Mouse (Mus musculus) kidney, adult 2 months (tissue): Measurements from ENCODE around the gene Psmg4.

Experiments
- CTCF ChIP-seq: fragments of 200-500 bp; conservative IDR thresholded peaks from 2 replicates; pipeline ENCODE4 v1.5.1; 2011; ENCODE audit warnings: low read depth, mild to moderate bottlenecking, control low read depth, low read length, moderate library complexity, mixed read lengths; ENCODE audit not compliant: insufficient read depth, insufficient read length
- POLR2A ChIP-seq: fragments of 200-500 bp; IDR thresholded peaks from one replicate; pipeline ENCODE4 v1.6.1; 2011; ENCODE audit warnings: low read depth, low read length, control low read depth

DNA sequence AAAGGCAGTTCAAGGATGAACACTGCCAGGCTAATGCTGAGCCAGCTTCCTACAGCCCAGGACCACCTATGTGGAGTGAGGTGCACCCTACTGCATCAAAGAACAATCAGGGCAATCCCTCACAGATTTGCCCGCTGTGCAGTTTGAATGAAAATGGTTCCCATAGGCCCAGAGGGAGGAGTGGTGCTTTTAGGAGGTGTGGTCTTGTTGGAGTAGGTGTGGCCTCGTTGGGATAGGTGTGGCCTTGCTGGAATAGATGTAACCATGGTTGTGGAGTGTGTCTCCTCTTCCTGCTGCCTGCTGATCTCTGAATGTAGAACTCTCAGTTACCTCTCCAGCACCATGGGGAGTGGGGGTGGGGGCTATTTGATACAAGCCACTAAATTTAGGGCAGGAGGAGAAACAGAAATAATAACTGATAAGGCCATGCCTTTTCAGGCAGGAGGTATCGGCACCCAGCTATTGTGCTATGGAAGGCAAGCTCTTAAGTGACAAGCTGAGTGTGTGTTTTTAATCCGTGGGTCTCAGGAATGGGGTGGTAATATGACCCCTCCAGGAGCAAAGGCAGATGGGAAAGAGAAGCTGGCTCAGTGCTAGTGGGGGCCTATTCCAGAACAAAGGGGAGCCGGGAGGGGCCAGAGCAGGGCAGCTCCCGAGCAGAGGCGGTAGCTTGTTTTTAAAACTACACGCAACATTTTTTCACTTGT, 6.5 kb upstream of the Psmg4 start:
- no peak for TF ChIP-seq CTCF
- TF ChIP-seq POLR2A, result no peak
